Mouse (Mus musculus): Measurements from ENCODE around the gene Carm1. TPM values are rescaled to one million over a fixed set of nuclear protein-coding genes. Genes with fewer than 3 reads are reported as not detected.
"Not testable (repeated sequence)": the region's sequence is repeated elsewhere in the genome, so short reads cannot be mapped to it uniquely, and the experiment has no call there.

The Carm1 gene
- 21.0 and 26.5 TPM in 2 replicates for total RNA-seq (2017)

DNA sequence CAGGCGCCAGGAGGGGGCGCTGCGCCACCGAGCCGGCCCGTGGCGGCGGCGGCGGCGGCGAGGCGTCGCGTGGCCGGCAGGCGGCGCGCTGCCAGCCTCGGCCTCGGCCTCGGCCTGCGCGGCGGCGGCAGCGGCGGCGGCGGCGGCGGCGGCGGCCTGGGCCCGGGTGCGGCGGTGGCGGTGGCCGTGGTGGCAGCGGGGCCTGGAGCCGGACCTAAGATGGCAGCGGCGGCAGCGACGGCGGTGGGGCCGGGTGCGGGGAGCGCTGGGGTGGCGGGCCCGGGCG, at the start of gene Carm1:
Gene Carm1 (plus strand): TSS at position 106 of the 286 bp plus-strand sequence.
- no peak for ATAC-seq (replicated peaks in 1 of 2; ENCODE audit: insufficient read depth in 1 of 2, low FRiP score in 2 of 2, low TSS enrichment in 1 of 2, low read depth in 1 of 2, poor library complexity in 2 of 2, severe bottlenecking in 2 of 2)

DNA sequence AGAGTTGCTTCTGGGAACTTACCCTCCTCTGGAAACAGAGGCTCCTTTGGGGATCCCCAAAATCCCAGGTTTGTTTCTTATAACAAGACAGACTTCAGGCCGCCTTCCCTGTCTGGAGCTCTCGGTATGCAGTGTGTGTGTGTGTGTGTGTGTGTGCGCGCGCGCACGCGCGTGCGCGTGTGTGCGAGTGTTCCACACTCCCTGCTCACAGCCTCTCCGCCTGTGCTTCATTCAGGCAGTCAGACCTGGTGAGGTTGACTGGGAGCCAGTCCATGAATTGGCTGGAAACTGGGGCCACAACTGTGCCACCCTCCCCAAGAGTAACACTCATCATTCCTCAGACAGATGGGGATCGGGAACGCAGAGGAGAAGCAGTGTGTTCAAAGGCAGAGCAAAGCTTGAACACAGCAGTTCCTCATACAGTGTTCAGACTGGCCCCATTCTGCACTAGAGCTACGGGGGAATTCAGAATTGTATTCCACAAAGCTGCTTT, 49.6 kb upstream of the Carm1 start:
- no peak for ATAC-seq (replicated peaks in 1 of 2; ENCODE audit: insufficient read depth in 1 of 2, low FRiP score in 2 of 2, low TSS enrichment in 1 of 2, low read depth in 1 of 2, poor library complexity in 2 of 2, severe bottlenecking in 2 of 2)

DNA sequence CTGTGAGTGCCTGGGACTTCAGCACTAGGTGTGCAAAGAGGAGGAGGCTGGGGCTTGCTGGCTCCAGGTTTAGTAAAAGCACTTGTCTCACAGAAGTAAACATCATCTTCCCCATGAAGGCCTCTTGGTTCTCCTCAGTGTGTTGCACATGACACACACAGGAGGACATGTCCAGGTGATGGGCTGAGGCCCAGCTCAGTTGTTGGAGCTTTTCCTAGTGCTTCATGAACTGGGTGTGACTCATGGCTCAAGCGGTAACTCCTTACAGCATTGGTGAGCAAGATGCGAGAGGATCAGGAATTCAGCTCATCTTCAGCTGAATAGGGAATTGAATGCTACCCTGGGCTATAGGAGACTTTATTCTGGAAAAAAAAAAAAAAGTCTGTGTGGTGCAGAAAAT, 49.0 kb upstream of the Carm1 start:
- ATAC-seq (replicated peaks in 1 of 2; ENCODE audit: insufficient read depth in 1 of 2, low FRiP score in 2 of 2, low TSS enrichment in 1 of 2, low read depth in 1 of 2, poor library complexity in 2 of 2, severe bottlenecking in 2 of 2), result no peak

DNA sequence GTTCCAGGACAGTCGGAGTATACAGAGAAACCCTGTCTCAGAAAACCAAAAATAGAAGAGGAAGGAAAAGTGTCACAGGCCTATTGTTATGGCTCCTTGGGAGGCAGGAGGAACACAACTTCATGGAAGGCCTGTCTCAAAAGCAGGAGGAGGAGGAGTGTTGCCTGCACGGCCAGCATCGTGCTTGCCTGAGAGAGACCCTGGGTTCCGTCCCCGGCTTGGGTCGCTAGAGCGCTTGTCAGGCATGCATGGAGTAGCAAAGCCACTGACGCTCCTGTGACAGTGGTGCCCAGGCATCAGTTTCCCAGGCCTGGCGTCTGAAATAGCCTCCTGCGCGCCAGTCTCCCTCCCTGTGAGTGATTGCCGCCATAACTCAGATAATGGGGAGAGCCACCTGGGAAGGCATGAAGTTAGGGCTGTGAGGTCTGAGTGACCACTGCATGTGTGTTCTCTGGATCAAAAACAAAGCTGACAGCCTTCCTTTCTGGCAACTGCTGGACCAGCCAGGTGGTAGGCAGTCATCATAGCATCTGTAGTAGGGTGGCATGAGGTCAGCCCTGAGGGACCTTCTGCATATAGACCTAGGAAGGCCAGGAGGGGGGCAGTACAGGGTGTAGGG, 48.3 kb upstream of the Carm1 start:
- no peak for ATAC-seq (replicated peaks in 1 of 2; ENCODE audit: insufficient read depth in 1 of 2, low FRiP score in 2 of 2, low TSS enrichment in 1 of 2, low read depth in 1 of 2, poor library complexity in 2 of 2, severe bottlenecking in 2 of 2)

DNA sequence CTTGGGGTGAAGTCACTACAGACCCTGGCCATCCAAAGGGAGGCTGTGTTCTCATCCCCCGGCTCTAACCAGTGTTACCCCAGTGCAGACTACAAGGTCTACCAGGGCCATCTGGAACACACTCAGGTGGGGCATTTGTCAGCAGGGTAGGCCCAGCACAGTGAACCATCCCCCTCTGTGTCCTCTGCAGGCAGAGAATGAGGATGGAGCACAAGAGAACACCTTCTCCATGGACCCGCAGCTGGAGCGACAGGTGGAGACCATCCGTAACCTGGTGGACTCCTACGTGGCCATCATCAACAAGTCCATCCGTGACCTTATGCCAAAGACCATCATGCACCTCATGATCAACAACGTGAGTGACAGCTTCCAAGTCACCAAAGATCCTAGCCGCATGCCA, 43.3 kb upstream of the Carm1 start:
- no peak for ATAC-seq (replicated peaks in 1 of 2; ENCODE audit: insufficient read depth in 1 of 2, low FRiP score in 2 of 2, low TSS enrichment in 1 of 2, low read depth in 1 of 2, poor library complexity in 2 of 2, severe bottlenecking in 2 of 2)

DNA sequence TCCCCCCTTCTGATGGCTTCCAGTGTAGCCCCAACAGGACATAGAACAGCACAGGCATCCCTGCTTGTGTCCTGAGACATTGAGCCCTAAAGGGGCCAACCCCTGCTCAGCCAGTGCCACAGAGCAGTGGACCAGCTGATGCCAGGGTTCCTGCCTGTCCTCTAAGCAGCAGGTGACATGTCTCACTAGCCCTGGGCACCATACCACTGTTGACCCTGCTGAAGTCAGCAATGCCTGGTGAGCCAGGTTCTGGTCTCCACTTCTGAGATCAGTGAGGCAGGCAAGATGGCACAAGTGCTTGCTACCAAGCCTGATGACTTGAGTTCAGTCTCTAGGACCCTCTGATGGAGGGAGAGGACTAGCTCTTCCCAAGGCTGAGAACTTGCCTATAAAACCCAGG, 40.9 kb upstream of the Carm1 start:
- ATAC-seq (replicated peaks in 1 of 2; ENCODE audit: insufficient read depth in 1 of 2, low FRiP score in 2 of 2, low TSS enrichment in 1 of 2, low read depth in 1 of 2, poor library complexity in 2 of 2, severe bottlenecking in 2 of 2), result no peak

DNA sequence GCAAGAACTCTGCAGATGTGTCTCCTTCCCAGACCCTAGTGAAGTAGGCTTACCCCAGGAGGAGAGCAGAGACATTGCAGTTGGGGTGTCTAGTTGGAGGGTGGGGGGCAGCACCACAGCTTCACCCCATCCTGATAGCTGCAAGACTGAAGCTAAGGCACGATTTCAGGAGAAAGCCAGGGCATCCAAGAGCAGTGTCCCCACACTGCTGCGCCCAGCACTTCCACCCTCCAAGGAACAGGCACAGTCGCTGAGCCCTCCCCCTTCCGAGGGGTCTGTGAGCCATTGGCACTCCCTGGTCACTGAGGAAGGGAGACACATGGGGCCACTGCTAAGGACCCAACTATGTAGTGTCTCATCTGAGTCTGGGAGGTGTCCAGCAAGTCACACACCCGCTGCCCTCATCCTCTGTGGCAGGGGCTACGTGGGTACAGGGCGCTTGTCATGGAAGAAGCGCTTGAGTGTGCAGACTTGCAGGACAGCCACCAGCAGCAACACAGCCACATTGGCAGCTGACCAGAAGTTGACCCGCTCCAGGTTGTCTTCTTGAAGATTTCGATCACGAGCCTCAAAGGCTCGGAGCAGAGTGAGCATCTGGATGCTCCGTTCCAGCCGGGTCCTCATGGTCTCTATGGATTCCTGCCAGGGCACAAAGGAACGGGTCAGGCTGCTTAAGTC, 38.8 kb upstream of the Carm1 start:
- no peak for ATAC-seq (replicated peaks in 1 of 2; ENCODE audit: insufficient read depth in 1 of 2, low FRiP score in 2 of 2, low TSS enrichment in 1 of 2, low read depth in 1 of 2, poor library complexity in 2 of 2, severe bottlenecking in 2 of 2)

DNA sequence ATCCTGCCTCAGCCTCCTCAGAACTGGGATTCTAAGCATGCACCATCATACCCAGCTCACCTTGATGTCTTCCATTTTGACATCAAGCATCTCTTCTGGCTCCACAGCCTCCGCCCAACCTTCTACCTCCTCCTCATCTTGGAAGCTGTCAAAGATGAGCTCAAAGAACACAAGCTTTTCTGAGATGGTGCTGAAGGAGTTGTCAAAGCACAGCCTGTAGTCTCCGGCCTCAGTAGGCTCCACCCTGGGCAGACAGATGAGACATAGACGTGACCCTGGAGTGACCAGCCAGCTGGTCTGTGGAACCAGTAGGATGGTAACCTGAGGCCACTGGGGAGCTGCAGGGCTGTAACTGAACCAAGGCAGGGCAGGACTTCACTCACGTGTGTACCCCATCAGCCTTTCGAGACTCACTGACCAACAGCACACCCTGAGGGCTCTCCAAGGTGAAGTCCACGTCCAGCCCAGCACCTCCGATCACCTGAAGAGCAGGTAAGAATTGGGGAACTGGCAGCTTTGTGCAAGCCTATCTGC, 37.8 kb upstream of the Carm1 start:
- no peak for ATAC-seq (replicated peaks in 1 of 2; ENCODE audit: insufficient read depth in 1 of 2, low FRiP score in 2 of 2, low TSS enrichment in 1 of 2, low read depth in 1 of 2, poor library complexity in 2 of 2, severe bottlenecking in 2 of 2)

DNA sequence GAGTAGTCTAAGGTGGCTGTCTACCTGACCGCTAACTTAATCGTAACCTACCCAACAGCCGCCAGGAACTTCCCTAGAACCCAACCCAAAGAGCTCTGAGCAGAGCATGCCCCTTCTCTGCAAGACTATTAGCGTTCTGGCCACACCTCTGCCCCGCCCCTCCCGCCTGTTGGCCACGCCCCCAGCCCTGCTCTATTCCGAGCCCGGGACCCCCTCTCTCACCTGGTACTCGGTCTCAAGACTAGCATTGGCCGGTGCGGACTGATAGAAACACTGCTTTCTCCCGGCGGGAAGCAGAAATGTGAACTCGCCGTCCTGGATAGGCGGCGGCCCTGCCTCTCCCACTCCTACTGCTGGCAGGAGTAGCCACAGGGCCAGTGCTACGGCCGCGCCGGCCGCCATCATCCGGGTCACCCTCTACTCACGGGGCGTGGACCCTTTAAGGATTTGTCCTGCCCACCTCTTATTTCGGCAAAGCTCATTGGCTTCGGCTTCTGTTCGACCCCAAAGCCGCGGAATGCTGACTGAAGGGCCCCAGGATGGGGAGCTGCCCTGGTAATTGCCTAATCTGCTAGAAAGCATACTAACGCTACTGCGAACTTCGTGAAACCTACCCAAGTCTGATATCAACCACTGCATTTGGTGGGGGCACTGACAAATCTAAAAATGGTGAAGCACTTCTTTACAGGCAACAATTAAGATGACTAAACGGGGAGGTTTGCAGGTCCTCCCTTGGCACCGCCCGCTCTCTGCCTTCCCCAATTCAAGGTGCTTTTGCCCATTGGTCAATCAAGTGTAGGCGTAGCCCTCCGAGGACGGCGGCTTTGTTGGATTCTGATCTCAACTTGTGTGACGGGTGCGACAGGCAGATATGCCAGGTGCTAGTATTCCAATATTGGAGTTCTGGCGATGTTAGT, 36.7 kb upstream of the Carm1 start, which contains the start of gene Tmed1:
Gene Tmed1 (minus strand): TSS at position 481 of the 917 bp plus-strand sequence.
- ATAC-seq (replicated peaks in 1 of 2; ENCODE audit: insufficient read depth in 1 of 2, low FRiP score in 2 of 2, low TSS enrichment in 1 of 2, low read depth in 1 of 2, poor library complexity in 2 of 2, severe bottlenecking in 2 of 2), result peak; percentile 90 to 92

DNA sequence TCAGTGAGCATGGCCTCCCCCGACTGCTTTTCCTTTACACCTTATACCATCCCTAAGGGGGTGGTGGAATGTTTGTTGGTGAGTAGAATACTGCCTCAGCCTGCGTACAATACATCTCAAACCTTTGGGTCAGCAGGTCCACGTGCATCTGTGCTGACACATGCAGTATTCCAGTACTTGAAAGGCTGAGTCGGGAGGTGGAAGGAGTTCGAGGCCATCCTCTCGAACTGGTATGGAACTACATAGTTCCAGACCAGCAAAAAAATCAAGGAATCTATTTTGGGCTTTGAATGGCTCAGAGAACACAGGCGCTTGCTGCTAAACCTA, 36.0 kb upstream of the Carm1 start:
- ATAC-seq (replicated peaks in 1 of 2; ENCODE audit: insufficient read depth in 1 of 2, low FRiP score in 2 of 2, low TSS enrichment in 1 of 2, low read depth in 1 of 2, poor library complexity in 2 of 2, severe bottlenecking in 2 of 2), result peak in 1 of 2 experiments; percentile 6; a peak in 1 of 4 replicates

DNA sequence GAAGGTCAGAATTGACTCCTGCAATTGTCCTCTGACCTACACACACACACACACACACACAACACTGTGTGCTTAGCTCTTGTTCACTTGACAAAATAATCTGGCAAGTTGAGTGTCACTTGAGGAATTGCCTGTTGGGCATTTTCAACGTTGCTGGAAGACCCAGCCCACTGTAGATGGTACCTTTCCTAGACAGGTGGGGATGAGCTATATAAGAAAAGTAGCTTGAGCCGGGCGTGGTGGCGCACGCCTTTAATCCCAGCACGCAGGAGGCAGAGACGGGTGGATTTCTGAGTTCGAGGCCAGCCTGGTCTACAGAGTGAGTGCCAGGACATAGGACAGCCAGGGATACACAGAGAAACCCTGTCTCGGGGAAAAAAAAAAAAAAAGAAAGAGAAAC, 35.6 kb upstream of the Carm1 start:
- ATAC-seq (replicated peaks in 1 of 2; ENCODE audit: insufficient read depth in 1 of 2, low FRiP score in 2 of 2, low TSS enrichment in 1 of 2, low read depth in 1 of 2, poor library complexity in 2 of 2, severe bottlenecking in 2 of 2), result no peak

DNA sequence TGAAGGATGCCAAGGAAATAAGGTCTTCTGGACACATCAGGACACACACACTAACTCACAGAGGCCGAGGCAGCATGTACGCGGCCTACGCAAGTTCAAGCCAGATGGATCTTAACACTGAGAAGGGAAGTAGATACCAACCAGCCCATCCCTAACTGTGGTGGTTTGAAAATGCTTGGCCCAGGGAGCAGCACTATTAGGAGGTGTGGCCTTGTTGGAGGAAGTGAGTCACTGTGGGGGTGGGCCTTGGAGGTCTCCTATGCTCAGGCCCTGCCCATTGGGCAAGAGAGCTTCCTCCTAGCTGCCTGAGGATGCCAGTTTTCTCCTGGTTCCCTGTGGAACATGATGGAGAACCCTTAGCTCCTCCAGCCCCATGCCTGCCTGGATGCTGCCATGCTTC, 33.2 kb upstream of the Carm1 start:
- ATAC-seq (replicated peaks in 1 of 2; ENCODE audit: insufficient read depth in 1 of 2, low FRiP score in 2 of 2, low TSS enrichment in 1 of 2, low read depth in 1 of 2, poor library complexity in 2 of 2, severe bottlenecking in 2 of 2), result no peak

DNA sequence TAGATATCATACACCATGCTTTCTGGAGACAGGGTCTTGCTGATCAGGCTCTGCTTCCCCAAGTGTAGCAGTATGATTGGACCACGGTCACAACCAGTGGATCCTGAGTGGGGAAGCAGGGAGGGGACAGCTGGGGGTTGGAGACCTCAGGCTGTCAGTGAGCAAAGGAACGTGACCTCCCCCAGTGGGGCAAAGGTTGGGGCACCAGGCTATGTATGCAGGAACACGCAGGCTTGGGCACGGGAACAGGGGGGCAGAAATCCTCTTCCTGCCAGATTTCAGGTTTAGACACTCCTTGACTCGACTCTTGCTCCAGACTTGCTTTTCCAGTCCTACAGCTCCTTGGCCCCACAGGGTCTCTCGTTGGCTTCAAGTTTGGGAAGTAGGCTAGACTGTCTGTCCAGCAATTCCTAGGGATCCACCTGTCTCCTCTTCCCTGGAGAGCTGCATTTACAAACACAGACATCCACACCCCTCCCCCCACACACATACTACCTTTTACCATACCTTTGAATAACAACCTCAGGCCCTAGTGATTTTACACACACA, 28.7 kb upstream of the Carm1 start:
- ATAC-seq (replicated peaks in 1 of 2; ENCODE audit: insufficient read depth in 1 of 2, low FRiP score in 2 of 2, low TSS enrichment in 1 of 2, low read depth in 1 of 2, poor library complexity in 2 of 2, severe bottlenecking in 2 of 2), result no peak

DNA sequence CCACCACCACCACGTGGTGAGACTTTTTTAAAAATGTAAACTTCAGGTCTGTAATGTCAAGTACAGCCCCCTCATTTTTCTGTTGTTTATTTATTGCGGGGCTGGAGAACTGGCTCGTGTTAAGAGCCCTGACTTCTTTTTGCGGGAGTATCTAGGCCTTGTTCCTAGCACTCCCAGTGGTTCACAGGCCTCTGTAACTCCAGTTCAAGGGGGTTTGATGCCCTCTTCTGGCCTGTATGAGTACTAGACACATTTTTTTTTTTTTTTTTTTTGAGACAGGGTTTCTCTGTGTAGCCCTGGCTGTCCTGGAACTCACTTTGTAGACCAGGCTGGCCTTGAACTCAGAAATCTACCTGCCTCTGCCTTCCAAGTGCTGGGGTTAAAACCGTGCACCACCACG, 28.0 kb upstream of the Carm1 start:
- not testable (repeated sequence) for ATAC-seq (replicated peaks in 1 of 2; ENCODE audit: insufficient read depth in 1 of 2, low FRiP score in 2 of 2, low TSS enrichment in 1 of 2, low read depth in 1 of 2, poor library complexity in 2 of 2, severe bottlenecking in 2 of 2)

DNA sequence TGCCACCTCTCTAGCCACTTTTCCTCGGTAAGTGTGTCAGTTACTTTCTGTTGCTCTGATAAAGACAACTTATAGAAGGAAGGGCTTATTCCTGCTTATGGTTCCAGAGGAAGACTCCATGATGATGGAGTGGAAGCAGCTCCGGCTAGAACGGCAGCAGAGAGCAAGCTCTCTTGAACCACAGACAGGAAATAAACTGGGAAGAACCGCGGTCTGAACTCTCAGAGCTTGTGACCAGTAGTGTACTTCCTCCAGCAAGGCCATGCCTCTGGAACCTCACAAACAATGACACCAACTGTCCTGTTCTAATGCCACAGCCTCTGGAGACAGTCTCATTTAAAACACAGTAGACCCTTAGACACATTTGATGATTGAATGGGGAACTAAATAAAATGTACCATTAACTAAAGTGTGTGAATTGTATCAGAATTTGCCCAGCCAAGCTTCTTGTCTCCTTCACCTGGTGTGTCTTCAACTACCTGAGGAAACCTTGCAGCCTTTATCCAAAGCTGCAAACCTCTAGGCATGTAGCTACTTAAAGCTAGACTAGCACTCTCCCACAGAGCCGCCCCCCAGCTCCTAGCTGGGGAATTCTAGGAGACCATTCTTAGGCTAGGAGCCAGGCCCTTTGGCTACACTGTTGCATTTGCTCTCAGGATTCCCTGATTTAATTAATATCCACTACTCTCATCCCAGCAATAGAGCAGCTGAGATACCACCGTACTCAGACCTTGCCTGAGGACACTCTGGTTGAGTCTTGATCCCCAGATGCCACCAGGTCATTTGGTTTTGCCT, 21.4 kb upstream of the Carm1 start:
- ATAC-seq (replicated peaks in 1 of 2; ENCODE audit: insufficient read depth in 1 of 2, low FRiP score in 2 of 2, low TSS enrichment in 1 of 2, low read depth in 1 of 2, poor library complexity in 2 of 2, severe bottlenecking in 2 of 2), result peak; percentile 50 to 52

DNA sequence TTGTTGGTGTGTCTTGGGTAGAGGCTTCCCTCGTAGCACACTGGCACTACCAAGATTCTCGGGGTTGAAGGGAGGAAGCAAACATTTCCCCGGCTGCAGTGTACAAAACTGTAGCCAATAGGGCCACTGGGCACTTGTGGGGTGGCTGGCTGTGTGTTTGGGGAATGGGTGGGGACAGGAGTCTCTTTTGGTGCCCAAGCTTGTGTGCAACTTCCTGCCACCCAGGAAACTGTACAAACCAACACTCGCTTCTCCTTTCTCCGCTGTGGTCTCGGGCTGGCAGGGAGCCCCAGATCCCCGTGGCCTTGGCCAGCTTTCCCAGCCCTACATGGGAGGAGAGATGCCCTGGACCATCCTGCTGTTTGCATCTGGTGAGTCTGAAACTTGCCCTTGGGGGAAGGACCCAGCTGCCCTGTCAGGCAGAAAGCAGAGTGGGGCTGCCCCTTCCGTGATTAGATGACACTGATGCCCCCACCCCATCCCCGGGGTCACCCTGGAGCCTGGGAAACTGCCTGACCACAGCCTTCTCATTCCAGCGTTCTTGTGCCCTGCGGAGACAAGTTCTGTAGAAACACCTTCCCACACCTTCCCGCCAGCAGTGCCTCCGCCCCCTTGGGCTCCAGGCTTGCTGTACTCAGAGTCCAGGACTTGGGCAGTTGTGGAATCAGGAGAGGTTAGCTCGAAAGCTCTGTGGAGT, 20.6 kb upstream of the Carm1 start, which contains the start of gene AB124611:
Gene AB124611 (plus strand): TSS at position 240 of the 697 bp plus-strand sequence.
- peak; percentile 54 to 79 for ATAC-seq (replicated peaks in 1 of 2; ENCODE audit: insufficient read depth in 1 of 2, low FRiP score in 2 of 2, low TSS enrichment in 1 of 2, low read depth in 1 of 2, poor library complexity in 2 of 2, severe bottlenecking in 2 of 2)

DNA sequence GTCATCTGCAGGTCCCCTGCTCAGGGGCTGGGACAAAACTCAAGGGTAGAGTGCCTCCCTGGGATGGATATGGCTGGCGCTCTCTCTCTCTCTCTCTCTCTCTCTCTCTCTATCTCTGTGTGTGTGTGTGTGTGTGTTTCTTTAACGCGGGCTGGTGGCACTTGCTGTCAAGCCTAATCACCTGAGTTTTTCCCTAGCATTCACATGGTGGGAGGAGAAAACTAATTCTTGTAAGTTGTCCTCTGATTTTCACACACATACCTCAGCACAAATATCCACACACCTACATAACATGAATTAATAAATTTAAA, 20.1 kb upstream of the Carm1 start:
- ATAC-seq (replicated peaks in 1 of 2; ENCODE audit: insufficient read depth in 1 of 2, low FRiP score in 2 of 2, low TSS enrichment in 1 of 2, low read depth in 1 of 2, poor library complexity in 2 of 2, severe bottlenecking in 2 of 2), result no peak
